Mouse (Mus musculus) embryonic fibroblast, embryonic 13.5 days (primary cell): ENCODE data around the gene Efnb3. TPM values are rescaled to one million over a fixed set of nuclear protein-coding genes. Genes with fewer than 3 reads are reported as not detected.

Experiments used
- H3K27ac ChIP-seq: 2 replicates; pipeline ENCODE4 v1.5.1; 2012; ENCODE audit warnings: low read length, control low read depth, inconsistent platforms; ENCODE audit not compliant: insufficient read depth
- H3K4me1 ChIP-seq: 2 replicates; pipeline ENCODE4 v1.6.1; 2011; ENCODE audit warnings: low read length; ENCODE audit not compliant: control insufficient read depth, insufficient read depth
- H3K4me3 ChIP-seq: 2 replicates; pipeline ENCODE4 v1.5.1; 2011; ENCODE audit warnings: mild to moderate bottlenecking, control low read depth, low read length; ENCODE audit not compliant: insufficient read depth
- CTCF ChIP-seq: IDR thresholded peaks from 2 replicates; pipeline ENCODE4 v1.5.1; 2011; ENCODE audit warnings: mild to moderate bottlenecking, control low read depth, low read length, moderate library complexity, borderline replicate concordance; ENCODE audit not compliant: insufficient read depth
- POLR2A ChIP-seq: IDR thresholded peaks from 2 replicates; pipeline ENCODE4 v1.6.1; 2011; ENCODE audit warnings: low read depth, mild to moderate bottlenecking, control low read depth, low read length, moderate library complexity
- polyA plus RNA-seq: library from polyadenylated mRNA; stranded (reverse); fragments of >200 nt; gene quantifications from 2 replicates; pipeline ENCODE4 v1.2.4, GENCODE M21; 2011; ENCODE audit warnings: low read depth; ENCODE audit not compliant: missing spikeins, insufficient read length

The Efnb3 gene
- polyA plus RNA-seq, 1 experiment: 2.6 TPM

- peaks cover 8% of the 10 kb centered on the region; the same call in 1 of the 2 replicates for H3K4me1 ChIP-seq
- no peak for TF ChIP-seq POLR2A
- no peak for TF ChIP-seq CTCF
Measured at GRCm38 (mm10) chr11:69575220-69575619, 15.2 kb upstream of the Efnb3 start.

GRCm38 (mm10) chr11:69565131-69565530 is 5.1 kb upstream of the Efnb3 start:
- no peak overlapping the region for H3K4me3 ChIP-seq
- peaks cover 6% of the 10 kb centered on the region; the same call in 1 of the 2 replicates for H3K4me1 ChIP-seq
- no peak overlapping the region for H3K27ac ChIP-seq
- no peak for TF ChIP-seq CTCF
- TF ChIP-seq POLR2A: no peak

More at GRCm38 (mm10) chr11:69575220-69575619, 15.2 kb upstream of the Efnb3 start:
- no peak overlapping the region for H3K4me3 ChIP-seq
- H3K27ac ChIP-seq: no peak overlapping the region

- Histone ChIP-seq H3K4me3 (no peak overlapping the region), H3K4me1 (peaks cover 6% of the 10 kb centered on the region; the same call in 1 of the 2 replicates), H3K27ac (no peak overlapping the region)
- TF ChIP-seq CTCF (no peak), POLR2A (no peak)
Measured at GRCm38 (mm10) chr11:69564391-69564790, 4.4 kb upstream of the Efnb3 start.

- Histone ChIP-seq H3K4me1 (peaks cover 6% of the 10 kb centered on the region; the same call in 1 of the 2 replicates), H3K27ac (no peak overlapping the region), H3K4me3 (no peak overlapping the region)
- no peak for TF ChIP-seq POLR2A
- TF ChIP-seq CTCF: no peak
Measured at GRCm38 (mm10) chr11:69563373-69563772, 3.4 kb upstream of the Efnb3 start.

- H3K27ac ChIP-seq: no peak overlapping the region
- H3K4me3 ChIP-seq: no peak overlapping the region
- TF ChIP-seq POLR2A: no peak
- TF ChIP-seq CTCF: no peak
- H3K4me1 ChIP-seq: peaks cover 6% of the 10 kb centered on the region; the same call in 1 of the 2 replicates
Measured at GRCm38 (mm10) chr11:69560896-69561854, 1.2 kb upstream of the Efnb3 start.

- H3K4me1 ChIP-seq: peaks cover 6% of the 10 kb centered on the region; the same call in 1 of the 2 replicates
- TF ChIP-seq POLR2A (no peak), CTCF (no peak)
- no peak overlapping the region for H3K4me3 ChIP-seq
- H3K27ac ChIP-seq: no peak overlapping the region
Measured at GRCm38 (mm10) chr11:69559183-69559582, 822 bp downstream of the Efnb3 start.

GRCm38 (mm10) chr11:69558756-69559155 is 1.2 kb downstream of the Efnb3 start:
- no peak overlapping the region for H3K4me3 ChIP-seq

GRCm38 (mm10) chr11:69557381-69557958 is 2.5 kb downstream of the Efnb3 start:
- TF ChIP-seq POLR2A (no peak), CTCF (no peak)
- Histone ChIP-seq H3K4me1 (peaks cover 6% of the 10 kb centered on the region; the same call in 1 of the 2 replicates), H3K4me3 (no peak overlapping the region), H3K27ac (no peak overlapping the region)

More at GRCm38 (mm10) chr11:69558756-69559155, 1.2 kb downstream of the Efnb3 start:
- TF ChIP-seq CTCF (no peak), POLR2A (no peak)
- Histone ChIP-seq H3K4me1 (peaks cover 6% of the 10 kb centered on the region; the same call in 1 of the 2 replicates), H3K27ac (no peak overlapping the region)

- TF ChIP-seq CTCF (no peak), POLR2A (no peak)
- Histone ChIP-seq H3K4me1 (no peaks in the 10 kb centered on the region), H3K27ac (no peak overlapping the region), H3K4me3 (no peak overlapping the region)
Measured at GRCm38 (mm10) chr11:69554539-69555140, 5.4 kb downstream of the Efnb3 start.

- Histone ChIP-seq H3K4me3 (no peak overlapping the region), H3K4me1 (no peaks in the 10 kb centered on the region), H3K27ac (no peak overlapping the region)
- TF ChIP-seq POLR2A (no peak), CTCF (no peak)
Measured at GRCm38 (mm10) chr11:69553341-69553721, 6.7 kb downstream of the Efnb3 start.
